Mouse (Mus musculus) layer of hippocampus, adult 2 months (tissue): ENCODE data around the gene Galnt2. TPM values are rescaled to one million over a fixed set of nuclear protein-coding genes. Genes with fewer than 3 reads are reported as not detected.
A peak's percentile ranks its signal among the peaks of the same experiment; 100 is the strongest.

ENCODE experiments used
- DNase-seq, 2 experiments: peaks; one replicate each; pipeline ENCODE4 v3.0.0; 2022; ENCODE audit warnings: low spot score in 2 of 2
- H3K27ac ChIP-seq: fragments of 200-600 bp; 2 replicates; pipeline ENCODE4 v1.8.1; 2022
- H3K4me3 ChIP-seq: fragments of 200-600 bp; 2 replicates; pipeline ENCODE4 v1.8.1; 2022; ENCODE audit warnings: mild to moderate bottlenecking
- CTCF ChIP-seq: fragments of 200-600 bp; conservative IDR thresholded peaks from 2 replicates; pipeline ENCODE4 v1.8.1; 2022; ENCODE audit warnings: antibody characterized with exemption, mild to moderate bottlenecking, moderate library complexity
- total RNA-seq, 2 experiments: library from RNA; stranded (reverse); gene quantifications; 2 replicates each; pipeline ENCODE4 v1.2.3; 2021

Gene Galnt2
- total RNA-seq, 2 experiments from 2014 or later: 34.5 to 44.5 TPM

DNA sequence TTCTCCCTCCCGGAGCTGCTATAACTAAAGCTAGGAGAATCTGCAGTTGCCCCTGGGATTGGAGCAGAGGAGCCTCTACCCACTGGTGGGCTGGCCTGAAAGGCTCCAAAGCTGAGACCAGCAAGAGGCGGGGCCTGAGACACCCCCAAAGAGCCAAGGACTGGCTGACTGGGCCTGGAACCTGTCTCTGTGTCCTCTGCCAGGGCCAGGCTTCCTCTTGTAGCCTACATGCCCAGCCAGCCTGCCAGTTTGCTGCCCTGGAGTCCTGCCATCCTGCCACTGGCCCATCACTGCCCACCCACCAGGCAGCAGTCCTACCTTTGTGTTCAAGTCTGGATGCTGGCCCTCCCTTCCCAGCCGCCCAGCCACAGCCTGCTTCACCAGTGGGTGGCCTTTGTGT lies 99.2 kb downstream of the Galnt2 start:
- DNase-seq: peak in 1 of 2 experiments; percentile 34
- no peak for TF ChIP-seq CTCF
- Histone ChIP-seq H3K4me3 (no peak overlapping the region), H3K27ac (peak overlapping the region; percentile 62; the same call in 1 of the 2 replicates)

DNA sequence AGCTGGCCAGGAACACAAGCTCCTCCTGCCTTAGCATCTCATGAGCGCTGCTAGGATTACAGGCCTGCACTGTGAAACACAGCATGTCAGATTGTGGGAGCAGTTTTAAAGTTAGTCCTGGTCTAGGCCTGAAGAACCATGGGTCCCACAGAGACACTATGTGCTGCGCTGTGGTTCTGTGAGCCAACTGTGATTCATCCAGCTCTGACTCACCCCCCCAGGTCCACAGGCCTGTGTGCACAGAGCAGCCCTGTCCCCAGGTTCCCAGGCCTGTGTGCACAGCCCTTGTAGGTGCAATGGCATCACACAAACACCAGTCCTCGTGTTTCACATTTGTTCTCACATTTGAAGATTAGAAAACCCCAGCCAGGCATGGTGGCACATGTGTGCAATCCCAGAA lies 99.9 kb downstream of the Galnt2 start:
- TF ChIP-seq CTCF: no peak
- no peak overlapping the region for H3K4me3 ChIP-seq
- no peak for DNase-seq
- peak overlapping the region; percentile 62 for H3K27ac ChIP-seq

- DNase-seq: no peak
- H3K4me3 ChIP-seq: no peak overlapping the region
- no peak overlapping the region for H3K27ac ChIP-seq
- no peak for TF ChIP-seq CTCF
Measured at GRCm38 (mm10) chr8:124331706-124332105, 100.5 kb downstream of the Galnt2 start.

GRCm38 (mm10) chr8:124336302-124336701 lies 105.1 kb downstream of the Galnt2 start:
- DNase-seq: no peak
- TF ChIP-seq CTCF: no peak
- Histone ChIP-seq H3K27ac (no peak overlapping the region), H3K4me3 (no peak overlapping the region)

DNA sequence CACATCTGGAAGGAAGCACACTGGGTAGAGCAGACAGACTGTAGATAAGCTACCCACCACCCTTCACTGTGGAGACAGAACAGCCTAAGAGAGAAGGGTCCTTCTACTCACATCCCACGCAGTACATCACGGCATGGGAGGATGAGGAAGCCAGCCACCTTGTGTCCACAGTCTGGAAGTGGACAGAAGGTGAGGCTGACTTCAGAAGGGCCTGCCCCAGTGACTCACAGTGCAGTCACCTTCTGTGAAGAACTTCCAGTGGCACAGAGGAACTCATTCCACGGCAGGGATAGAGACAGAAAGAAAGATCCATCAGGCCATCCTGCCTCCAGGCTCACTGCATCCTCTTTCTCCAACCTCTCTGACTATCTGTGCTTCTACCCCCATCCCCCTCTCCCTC lies 108.6 kb downstream of the Galnt2 start:
- TF ChIP-seq CTCF: no peak
- Histone ChIP-seq H3K27ac (no peak overlapping the region), H3K4me3 (no peak overlapping the region)
- no peak for DNase-seq

DNA sequence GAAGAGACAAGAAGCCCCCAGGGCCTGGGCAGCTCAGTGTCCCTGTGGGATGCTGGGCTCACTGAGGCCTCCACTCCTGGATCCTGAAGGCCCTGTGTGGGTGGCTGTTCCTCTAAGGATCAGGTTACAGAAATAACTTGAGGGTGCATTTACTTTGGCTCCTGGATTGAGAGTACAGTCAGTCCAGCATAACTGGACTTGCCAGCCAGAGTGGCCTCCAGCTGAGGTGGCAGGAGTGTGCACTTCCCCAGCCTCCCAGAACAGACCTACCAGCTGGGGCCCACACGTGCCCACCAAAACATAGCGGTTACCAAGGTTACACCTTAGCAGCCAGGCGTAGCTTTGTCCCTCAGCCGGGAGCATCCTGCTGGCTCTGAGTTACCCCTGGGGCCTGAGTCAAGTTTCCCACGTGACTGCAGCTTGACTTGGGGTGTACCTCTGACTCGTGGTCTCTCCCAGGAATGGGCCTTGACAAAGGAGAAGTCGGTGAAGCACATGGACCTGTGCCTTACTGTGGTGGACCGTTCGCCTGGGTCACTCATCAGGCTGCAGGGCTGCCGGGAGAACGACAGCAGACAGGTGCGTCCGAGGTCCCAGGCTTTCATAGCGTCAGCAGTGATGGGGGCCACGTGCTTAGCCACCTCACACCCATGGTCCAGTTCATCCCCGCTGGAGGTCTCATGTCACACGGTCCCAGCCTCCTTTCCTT lies 109.3 kb downstream of the Galnt2 start:
- Histone ChIP-seq H3K27ac (no peak overlapping the region), H3K4me3 (no peak overlapping the region)
- DNase-seq: no peak
- TF ChIP-seq CTCF: no peak

DNA sequence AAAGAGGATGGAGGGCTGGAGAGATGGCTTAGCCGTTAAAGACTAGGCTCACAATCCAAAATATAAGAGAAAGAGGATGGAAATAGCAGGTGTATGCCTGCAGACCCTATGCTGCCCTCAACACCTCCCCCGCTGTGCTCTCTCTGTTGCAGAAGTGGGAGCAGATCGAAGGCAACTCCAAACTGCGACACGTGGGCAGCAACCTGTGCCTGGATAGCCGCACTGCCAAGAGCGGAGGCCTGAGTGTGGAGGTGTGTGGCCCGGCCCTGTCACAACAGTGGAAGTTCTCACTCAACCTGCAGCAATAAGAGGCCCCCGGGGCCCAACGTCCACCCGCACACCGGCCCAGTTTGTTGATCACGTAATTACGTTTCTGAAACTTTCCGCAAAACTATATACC lies 112.0 kb downstream of the Galnt2 start:
- TF ChIP-seq CTCF: no peak
- Histone ChIP-seq H3K27ac (no peak overlapping the region), H3K4me3 (no peak overlapping the region)
- DNase-seq: no peak

DNA sequence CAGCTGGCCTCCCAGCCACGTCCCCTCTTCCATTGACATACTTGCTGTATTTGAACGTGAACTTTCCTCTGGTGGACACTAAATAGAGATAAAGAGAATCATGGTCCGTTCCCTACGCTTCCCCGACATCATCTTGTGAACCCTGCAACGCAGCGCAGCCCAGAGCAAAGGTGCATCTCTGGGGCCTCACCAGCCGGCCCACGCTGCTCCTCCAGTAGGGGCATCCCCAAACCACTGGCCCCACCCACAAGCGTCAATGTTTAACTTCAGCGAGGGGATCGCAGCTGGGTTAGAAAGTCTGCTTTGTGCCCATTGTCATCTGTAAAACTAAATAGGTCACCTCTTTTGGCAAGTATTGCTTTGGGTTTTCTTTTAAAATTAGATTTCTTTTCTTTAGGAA lies 112.8 kb downstream of the Galnt2 start:
- no peak for TF ChIP-seq CTCF
- Histone ChIP-seq H3K27ac (no peak overlapping the region), H3K4me3 (no peak overlapping the region)
- DNase-seq: no peak

DNA sequence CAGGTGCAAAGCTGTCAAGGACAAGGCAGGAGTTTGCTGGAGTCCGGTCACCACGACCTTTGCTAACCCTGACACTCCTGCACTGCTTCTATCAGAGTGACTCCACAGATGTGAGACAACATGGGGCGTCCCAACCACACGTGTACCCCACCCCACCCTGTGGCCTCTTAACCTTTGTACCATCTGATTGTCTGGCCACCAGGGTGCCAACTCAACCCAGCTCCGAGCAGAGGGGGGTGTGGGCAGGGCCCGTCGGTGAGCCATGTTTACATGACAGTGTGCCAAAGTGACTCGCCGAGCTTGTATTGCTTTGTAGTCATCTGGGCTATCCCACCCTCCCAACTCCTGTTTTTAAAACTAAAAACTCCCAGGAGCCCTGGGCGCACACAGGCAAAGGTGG lies 113.9 kb downstream of the Galnt2 start:
- Histone ChIP-seq H3K4me3 (no peak overlapping the region), H3K27ac (no peak overlapping the region)
- no peak for DNase-seq
- no peak for TF ChIP-seq CTCF

DNA sequence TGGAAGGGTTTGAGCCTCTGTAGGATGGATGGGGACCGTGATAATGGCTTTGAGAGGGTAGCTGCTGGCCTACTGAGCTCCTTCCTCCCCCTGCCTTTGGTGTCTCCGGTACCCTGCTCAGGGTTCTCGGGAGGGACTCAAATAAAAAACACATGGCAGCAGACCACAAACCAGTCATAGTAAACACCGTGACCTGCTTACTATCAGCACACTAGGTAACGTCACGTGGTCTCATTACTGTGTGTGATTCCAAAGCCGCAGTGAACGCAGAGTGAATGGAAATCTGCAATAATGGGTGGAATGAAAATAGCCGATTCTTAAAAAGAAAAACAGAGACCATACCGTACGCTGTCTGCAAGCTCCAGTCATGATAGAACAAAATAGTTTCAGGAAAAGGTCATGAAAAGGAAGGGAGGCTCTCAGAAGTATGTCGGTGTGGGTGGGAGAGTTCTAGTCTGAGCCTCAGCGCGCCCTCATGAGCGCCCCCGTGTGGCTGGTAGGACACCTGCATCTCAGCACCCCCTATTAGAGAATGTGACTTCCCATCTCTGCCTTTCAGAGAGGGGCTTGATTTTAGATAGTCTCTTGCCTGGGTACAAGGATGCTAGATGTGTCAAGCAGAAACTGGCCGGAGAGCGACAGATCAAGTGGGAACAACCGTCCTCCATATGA lies 115.8 kb downstream of the Galnt2 start:
- Histone ChIP-seq H3K27ac (no peak overlapping the region), H3K4me3 (no peak overlapping the region)
- peak; percentile 94 for TF ChIP-seq CTCF
- peak; percentile 54 to 75 for DNase-seq

- no peak for TF ChIP-seq CTCF
Measured at GRCm38 (mm10) chr8:124348087-124348486, 116.9 kb downstream of the Galnt2 start.

GRCm38 (mm10) chr8:124349663-124350062 lies 118.5 kb downstream of the Galnt2 start:
- H3K4me3 ChIP-seq: no peak overlapping the region
- TF ChIP-seq CTCF: peak; percentile 97
- peak; percentile 75 to 93 for DNase-seq
- H3K27ac ChIP-seq: no peak overlapping the region

More at GRCm38 (mm10) chr8:124348087-124348486, 116.9 kb downstream of the Galnt2 start:
- no peak for DNase-seq
- no peak overlapping the region for H3K27ac ChIP-seq
- no peak overlapping the region for H3K4me3 ChIP-seq

DNA sequence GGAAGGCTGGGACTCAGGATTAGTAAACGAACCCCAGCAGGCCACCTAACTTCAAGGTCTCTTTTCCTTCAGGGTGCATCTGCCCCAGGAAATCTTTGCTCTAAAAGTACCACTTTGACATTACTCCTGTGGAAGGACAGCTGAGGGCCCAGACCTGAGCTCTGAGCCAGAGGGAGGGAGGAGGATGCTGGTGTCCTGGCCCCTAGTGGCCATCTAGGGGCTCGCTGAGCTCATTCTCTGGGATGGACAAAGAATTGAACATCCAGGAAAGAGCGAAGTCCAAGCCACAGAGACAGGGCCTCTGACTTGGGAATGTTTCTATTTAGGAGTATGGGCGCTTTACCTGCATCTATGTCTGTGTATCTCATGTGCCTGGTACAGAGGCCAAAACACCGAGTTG lies 120.4 kb downstream of the Galnt2 start:
- H3K4me3 ChIP-seq: no peak overlapping the region
- no peak overlapping the region for H3K27ac ChIP-seq
- DNase-seq: no peak
- peak; percentile 53 for TF ChIP-seq CTCF

- no peak for DNase-seq
- peak overlapping the region; percentile 46; the same call in 1 of the 2 replicates for H3K27ac ChIP-seq
- no peak overlapping the region for H3K4me3 ChIP-seq
- TF ChIP-seq CTCF: no peak
Measured at GRCm38 (mm10) chr8:124360911-124361310, 129.7 kb downstream of the Galnt2 start.
